Mouse (Mus musculus) cerebellum, adult 9-10 months (tissue): Measurements from ENCODE around the gene Rangrf.
"Not testable (repeated sequence)": the region's sequence is repeated elsewhere in the genome, so short reads cannot be mapped to it uniquely, and the experiment has no call there.

Source experiments
- DNase-seq: peaks from one replicate; pipeline ENCODE4 v3.0.0; 2022

The Rangrf gene

GRCm38 (mm10) chr11:68975085-68975484, at the start of gene Rangrf:
Rangrf (minus strand) TSS chr11:68975185.
- no peak for DNase-seq

GRCm38 (mm10) chr11:69020691-69021090, 45.7 kb upstream of the Rangrf start:
- no peak for DNase-seq

GRCm38 (mm10) chr11:69016755-69017154, 41.8 kb upstream of the Rangrf start:
- DNase-seq: no peak

- peak; percentile 91 for DNase-seq
Measured at GRCm38 (mm10) chr11:69015644-69016441, 40.9 kb upstream of the Rangrf start, which contains the start of gene Ctc1. Ctc1 (plus strand) TSS chr11:69015911.

- DNase-seq: peak; percentile 95
Measured at GRCm38 (mm10) chr11:69012071-69012601, 37.2 kb upstream of the Rangrf start.

GRCm38 (mm10) chr11:69011445-69011844, 36.5 kb upstream of the Rangrf start:
- DNase-seq: not testable (repeated sequence)

- no peak for DNase-seq
Measured at GRCm38 (mm10) chr11:69010400-69011323, 35.7 kb upstream of the Rangrf start.

GRCm38 (mm10) chr11:69009508-69009907, 34.5 kb upstream of the Rangrf start:
- no peak for DNase-seq

GRCm38 (mm10) chr11:69008182-69009121, 33.5 kb upstream of the Rangrf start, which contains the start of gene Pfas:
Pfas (minus strand) TSS chr11:69008460.
- peak; percentile 92 for DNase-seq

- DNase-seq: not testable (repeated sequence)
Measured at GRCm38 (mm10) chr11:69006575-69006974, 31.6 kb upstream of the Rangrf start.

- no peak for DNase-seq
Measured at GRCm38 (mm10) chr11:69005193-69005592, 30.2 kb upstream of the Rangrf start.

- no peak for DNase-seq
Measured at GRCm38 (mm10) chr11:69003592-69003991, 28.6 kb upstream of the Rangrf start.

GRCm38 (mm10) chr11:69002782-69003181, 27.8 kb upstream of the Rangrf start:
- not testable (repeated sequence) for DNase-seq

- DNase-seq: no peak
Measured at GRCm38 (mm10) chr11:68997080-68997479, 22.1 kb upstream of the Rangrf start.

GRCm38 (mm10) chr11:68994377-68994776, 19.4 kb upstream of the Rangrf start:
- DNase-seq: no peak

- peak; percentile 77 for DNase-seq
Measured at GRCm38 (mm10) chr11:68993122-68993521, 18.1 kb upstream of the Rangrf start.

GRCm38 (mm10) chr11:68988341-68988740, 13.4 kb upstream of the Rangrf start:
- peak; percentile 78 for DNase-seq

- DNase-seq: no peak
Measured at GRCm38 (mm10) chr11:68987365-68987882, 12.4 kb upstream of the Rangrf start.

GRCm38 (mm10) chr11:68982639-68983369, 7.8 kb upstream of the Rangrf start:
- peak; percentile 76 for DNase-seq

GRCm38 (mm10) chr11:68980919-68981318, 5.9 kb upstream of the Rangrf start:
- DNase-seq: no peak

- no peak for DNase-seq
Measured at GRCm38 (mm10) chr11:68979320-68979733, 4.3 kb upstream of the Rangrf start.
